Mouse (Mus musculus) adrenal gland, postnatal 10 days (tissue): ENCODE data around the gene Fes. TPM values are rescaled to one million over a fixed set of nuclear protein-coding genes. Genes with fewer than 3 reads are reported as not detected.

ENCODE experiments used
- DNase-seq: peaks from one replicate; pipeline ENCODE4 v3.0.0; 2021; ENCODE audit warnings: mixed read lengths
- total RNA-seq, 2 experiments: library from RNA; stranded (reverse); gene quantifications; 2 replicates each; pipeline ENCODE4 v1.2.3; 2021

Gene Fes
- total RNA-seq, 2 experiments from 2014 or later = 13.2 to 17.1 TPM

DNA sequence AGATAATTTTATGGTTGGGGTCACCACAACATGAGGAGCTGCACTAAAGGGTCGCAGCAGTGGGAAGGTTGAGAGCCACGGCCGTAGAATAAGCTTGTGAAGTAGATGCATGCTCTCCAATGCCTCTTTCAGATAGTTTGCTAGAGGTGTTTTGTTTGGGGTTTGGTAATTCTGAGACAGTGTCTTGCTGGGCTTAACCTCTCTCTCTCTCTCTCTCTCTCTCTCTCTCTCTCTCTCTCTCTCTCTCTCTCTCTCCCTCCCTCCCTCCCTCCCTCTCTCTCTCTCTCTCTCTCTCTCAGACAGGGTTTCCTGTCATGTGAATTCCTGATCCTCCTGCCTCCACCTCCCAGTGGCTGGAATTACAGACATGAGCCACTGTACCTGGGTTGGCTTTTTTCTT lies 13.0 kb downstream of the Fes start:
- no peak for DNase-seq

DNA sequence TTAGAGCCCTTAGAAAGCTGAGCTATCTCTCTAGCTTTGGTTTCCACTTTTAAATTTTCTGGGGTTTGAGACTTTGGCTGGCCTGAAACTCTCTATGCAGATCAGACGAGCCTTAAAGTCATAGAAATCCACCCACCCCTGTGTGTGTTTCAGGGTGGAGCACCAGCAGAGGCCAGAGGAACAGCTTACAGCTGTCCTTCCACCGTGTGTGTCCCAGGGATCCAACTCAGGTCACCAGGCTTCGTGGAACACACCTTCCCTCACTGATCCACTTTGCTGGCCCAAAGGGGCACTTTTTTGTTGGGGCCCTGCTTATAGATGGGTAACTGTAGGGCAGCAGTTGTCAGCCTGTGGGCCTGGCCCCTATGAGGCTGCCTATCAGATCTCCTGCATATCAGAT lies 13.5 kb downstream of the Fes start:
- no peak for DNase-seq

DNA sequence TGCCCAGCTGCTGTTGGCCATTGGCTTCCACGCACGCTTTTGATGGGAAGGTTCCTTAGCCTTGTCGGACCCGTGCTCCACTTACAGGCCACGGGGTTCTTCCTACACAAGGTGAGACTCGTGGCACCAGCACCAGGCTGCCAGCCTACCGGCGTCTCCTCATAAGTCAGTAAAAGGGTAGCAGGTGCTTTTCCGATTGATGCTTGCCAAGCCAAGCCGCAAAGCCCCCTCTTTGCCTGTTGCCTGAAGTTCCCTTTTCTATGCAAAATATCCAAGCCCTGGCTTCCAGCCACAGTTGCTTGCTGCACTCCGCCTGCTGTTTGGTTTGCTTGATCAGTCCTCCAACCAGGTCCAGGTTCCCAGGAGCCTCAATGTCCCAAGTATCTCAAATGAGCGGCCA lies 13.9 kb downstream of the Fes start:
- no peak for DNase-seq

DNA sequence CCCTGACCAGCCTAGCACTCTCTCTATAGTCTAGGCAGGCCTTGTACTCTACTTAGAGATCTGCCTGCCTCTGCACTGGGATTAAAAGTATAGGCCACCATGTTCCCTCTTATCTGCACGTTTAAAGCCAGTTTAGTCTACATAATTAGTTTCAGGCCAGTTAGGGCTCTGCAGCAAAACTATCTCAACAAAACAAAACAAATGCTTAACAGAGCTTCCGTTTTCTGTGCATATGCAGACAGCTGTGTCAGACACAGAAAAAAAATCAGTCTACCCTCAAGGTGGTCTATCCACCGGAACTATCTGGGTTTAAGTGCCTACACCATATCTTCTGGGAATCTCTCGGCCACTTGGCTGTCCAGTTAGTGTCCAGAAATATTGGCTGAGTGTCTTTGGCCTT lies 14.4 kb downstream of the Fes start:
- DNase-seq = no peak

DNA sequence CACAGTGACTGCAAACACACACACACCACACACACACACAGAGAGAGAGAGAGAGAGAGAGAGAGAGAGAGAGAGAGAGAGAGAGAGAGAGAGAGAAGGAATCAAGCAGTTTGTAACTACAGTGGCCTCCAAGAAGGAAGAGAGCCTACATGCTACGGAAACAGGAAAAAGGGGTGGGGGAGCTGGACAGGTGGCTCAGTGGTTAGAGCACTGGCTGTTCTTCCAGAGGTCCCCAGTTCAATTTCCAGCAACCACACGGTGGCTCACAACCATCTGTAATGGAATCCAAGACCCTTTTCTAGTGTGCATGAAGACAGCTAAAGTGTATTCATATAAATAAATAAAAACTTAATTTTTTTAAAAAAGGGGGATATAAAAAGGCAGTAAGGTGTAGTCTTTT lies 15.1 kb downstream of the Fes start:
- no peak for DNase-seq

DNA sequence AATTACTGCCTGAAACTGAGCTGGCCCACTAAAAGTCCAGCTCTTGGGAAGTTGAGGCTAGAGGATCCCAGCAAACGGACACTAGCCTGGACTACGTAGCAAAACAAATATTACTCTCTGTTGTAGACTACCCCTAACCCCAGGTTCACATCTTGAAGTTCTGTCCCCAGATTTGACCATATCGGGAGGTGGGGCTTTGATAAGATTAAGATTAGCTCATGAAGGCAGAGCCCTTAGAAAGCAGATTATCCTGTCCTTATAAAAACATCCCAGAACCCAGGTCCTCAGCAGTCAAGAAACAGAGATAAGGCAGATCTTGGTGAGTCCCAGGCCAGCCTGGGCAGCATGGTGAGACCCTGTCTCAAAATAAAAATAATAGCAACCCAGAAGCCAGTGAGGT lies 15.6 kb downstream of the Fes start:
- DNase-seq = no peak

DNA sequence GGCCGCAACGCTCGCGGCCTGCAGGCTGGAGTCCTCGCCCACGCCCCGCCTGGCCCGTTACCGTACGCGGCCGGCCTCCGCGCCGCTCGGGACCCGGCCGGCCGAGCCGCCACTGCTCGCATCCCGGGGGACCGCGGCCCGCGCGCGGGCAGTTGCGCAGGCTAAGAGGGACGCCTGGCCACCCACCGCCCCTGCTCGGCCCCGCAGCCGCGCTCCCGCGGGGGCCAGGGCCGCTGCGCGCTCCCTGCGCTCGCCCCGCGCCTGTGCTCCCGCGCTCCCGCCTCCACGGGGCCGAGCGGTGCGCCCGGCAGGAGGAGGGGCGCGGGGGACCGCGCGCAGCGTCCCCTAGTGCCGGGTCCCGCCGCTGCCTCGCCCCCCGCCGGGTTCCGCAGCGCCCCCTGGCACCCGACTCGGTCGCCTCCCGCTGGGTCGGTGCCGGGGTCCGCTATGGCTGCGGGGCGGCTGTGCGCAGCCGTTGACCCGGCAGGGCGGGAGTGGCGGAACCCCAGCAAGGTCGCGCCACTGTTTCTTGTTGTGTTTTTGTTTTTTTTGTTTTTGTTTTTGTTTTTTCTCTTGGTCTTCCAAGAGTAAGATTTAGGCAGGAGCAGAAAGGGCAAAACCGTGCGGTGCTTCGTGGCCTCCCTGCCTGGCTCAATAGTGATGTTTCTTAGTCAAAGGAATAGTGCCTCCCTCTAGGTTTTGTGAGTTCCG lies 16.6 kb downstream of the Fes start, which contains the start of gene Man2a2:
Gene Man2a2 (minus strand): TSS at position 335 of the 711 bp plus-strand sequence.
- peak; percentile 92 for DNase-seq

DNA sequence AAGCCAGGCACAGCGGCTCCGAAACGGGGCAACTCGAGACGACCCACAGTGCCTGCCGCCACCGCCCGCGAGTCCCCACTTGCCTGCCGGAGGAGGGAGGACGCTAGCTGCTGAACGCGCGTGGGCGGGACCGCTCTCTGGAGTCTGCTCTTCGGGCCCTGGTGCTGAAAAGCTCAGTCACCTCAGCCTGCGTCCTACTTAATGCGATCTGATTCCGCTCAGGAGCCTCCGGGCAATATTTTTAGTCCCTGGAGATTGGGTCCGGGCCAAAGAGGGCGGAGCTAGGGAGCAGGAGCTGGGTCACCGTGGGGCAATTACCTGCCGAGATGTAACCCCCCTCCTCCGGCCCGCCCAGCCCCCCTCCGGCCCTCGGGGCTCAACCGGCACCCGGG lies 17.1 kb downstream of the Fes start:
- DNase-seq = peak; percentile 87

DNA sequence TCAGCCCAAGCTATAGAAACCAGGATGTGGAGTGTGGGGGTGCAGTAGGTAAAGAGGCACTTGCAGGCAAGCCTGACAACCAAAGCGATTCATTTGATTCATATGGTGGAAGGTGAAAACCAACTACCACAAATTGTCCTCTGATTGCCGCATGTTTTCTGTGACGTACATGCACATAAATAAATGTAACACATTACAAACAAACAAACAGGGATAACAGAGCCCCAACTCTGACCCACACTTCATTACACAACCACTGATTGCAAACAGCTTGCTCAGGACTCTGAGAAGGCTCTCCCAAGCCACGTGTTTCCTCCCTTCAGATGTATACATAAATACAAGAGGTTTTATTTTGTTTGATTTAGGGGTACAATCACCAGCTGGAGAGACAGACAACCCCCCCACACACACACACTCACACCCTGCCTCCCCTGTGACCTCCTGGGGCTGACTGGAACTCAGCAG lies 17.7 kb downstream of the Fes start:
- no peak for DNase-seq

DNA sequence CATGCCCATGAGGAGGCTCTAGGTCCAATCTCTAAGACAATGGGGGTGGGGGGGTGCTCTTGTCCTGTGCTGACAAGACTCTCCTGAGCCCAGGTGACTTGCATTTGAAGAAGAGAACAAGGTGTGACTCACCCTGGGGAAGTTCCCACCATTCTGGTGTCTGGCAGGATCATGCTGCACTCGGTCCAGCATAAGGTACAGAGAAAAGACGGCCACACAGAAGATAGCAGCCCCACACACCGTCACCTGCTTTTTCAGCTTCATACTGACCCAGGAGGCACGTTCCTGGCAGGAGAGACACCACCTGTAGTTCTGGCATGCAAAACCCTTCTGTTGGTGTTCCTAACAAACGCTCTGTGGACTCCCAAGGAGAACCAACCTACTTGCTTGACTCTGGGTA lies 18.3 kb downstream of the Fes start:
- no peak for DNase-seq

DNA sequence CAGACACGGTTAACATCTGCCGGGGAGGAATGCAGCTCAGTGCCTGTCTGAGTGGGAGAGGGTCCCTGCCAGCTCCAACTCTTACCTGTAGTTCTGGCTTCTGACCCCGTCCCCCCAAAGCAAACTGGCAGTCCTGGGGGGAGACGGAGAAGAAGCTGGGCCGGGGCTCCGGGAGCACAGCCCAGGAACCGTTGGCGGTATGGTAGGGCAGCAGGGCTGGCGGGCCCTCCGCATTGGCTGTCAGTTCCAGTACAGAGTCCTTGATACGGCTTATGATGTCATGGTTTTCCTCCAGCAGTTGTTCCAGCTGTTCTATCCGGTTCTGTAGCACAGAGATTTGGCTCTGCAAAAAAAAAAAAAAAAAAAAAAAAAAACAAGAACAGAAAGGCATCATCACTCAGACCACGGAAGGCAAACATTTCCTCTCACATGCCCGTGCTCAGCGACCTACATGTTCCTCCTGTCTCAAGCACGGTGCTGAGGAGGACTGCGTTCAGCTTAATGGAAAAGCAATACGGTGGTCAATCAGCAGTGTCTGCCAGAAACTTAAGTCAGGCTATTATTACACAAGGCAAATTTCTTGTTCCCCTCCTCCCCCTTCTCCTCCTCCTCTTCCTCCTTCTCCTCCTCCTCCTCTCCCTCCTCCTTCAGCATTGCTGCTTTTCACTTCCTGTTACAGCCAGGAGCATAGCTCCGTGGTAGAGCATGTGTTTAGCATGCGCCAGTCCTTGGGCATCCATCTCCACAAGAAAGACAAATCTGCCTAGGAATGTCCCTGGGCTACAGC lies 18.9 kb downstream of the Fes start:
- DNase-seq = peak; percentile 46

DNA sequence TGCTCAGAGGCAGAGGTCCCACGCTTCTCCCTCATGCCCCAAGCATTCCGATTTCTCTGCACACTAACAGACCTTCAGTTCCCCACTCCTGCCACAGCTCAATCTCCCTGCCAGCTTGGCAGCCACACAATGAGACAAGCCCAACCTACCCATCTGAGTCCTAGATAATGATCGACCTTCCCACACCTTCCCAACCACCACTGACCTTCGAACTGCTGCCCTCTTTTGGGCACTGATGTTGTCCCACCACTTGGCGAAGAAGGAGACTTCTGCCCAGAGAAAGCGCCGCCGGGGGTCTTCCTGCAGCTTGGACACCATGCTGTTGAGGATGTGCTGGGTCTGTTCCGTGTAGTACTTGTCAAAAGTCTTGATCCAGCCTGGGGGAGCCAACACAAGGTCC lies 19.7 kb downstream of the Fes start:
- no peak for DNase-seq

DNA sequence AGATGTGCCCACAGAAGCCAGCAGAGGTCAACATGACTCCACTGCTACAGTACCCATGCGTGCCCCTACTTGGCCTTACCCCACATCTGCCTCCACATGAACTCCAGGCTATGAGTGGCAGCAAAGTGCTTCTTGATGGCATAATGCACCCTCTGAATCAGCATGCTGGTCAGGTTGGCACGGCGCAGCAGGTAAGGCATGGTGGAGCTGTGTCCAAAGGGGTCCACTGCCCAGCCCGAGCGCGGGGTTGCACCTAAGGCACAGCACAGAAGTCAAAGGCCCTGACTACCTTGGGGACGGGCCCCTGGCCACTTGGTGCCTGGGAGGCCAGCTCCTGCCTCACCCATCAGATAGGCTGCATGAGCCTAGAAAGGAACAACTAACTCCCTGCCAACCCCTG lies 20.5 kb downstream of the Fes start:
- no peak for DNase-seq

DNA sequence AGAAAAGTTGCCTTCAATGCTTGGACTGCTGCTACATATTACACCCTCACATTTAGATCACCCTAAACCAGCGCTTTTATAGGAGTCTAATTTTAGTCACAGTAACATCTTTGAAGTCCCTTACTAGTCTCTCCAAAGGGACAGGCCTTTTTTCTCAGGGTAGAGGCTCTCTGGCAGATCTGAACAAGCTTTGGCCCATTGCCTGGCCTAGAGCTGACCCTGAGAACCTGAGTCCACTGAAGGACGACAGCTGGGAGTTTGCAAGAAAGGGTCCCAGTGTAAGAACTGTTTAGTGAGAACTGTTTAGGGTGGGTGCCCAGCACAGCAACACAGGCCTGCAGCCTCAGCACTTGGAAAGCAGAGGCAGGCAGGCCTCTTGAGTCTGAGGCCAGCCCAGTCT lies 22.0 kb downstream of the Fes start:
- peak; percentile 82 for DNase-seq

DNA sequence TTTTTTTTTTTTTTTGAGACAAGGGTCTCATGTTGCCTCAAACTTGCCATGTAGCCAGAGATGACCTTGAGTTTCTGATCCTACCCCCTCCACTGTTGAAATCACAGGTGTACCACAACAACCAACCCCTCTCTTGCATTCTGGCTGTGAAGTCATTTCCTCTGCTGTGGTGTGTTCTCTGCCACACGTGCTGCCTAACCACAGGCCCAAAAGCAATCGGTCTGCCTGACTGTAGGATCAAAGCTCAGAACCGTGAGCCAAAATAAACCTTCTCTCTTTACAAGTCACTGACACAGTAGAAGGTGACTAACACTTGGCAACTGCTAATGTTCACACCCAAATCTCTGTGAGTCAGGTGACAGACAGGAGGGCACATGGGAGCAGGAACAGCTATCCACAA lies 27.3 kb downstream of the Fes start:
- DNase-seq = no peak

DNA sequence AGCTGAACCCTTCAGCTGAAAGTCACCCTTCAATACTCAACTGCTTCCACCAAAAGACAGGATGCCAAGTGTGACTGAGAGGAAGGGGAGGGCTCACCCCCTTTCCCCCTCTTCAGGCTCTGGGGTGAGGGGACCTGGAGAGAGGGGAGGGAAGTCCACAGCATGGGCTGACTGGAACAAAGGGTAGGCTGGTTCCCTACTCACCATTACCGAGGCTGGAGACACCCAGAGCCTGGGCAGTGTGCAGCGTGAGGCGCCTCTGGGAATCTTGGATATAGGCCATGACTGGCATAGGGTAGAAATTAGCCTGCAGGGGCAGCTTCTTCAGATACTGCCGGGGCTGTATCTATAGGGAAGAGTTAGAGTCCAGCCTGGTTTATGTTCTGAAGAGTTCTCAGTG lies 29.7 kb downstream of the Fes start:
- no peak for DNase-seq

DNA sequence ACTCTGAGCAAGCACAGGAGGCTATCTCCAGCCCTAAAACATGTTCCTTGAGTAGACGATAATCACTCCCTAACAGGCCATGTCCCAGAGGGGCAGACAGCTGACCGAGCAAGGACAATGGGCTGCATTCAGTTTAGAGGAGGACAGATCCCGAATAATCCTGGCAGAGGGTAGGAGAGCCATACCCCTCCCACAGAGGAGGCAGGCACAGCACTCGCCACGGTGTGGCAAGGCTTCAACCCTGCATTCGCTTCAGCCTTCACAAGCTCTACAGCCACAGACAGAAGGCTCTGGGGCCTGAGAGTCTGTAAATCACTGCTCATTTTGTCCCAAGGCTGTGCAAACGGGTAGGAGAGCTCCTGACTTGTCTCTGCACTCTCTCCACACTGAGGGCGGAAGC lies 30.6 kb downstream of the Fes start:
- DNase-seq = peak; percentile 54

DNA sequence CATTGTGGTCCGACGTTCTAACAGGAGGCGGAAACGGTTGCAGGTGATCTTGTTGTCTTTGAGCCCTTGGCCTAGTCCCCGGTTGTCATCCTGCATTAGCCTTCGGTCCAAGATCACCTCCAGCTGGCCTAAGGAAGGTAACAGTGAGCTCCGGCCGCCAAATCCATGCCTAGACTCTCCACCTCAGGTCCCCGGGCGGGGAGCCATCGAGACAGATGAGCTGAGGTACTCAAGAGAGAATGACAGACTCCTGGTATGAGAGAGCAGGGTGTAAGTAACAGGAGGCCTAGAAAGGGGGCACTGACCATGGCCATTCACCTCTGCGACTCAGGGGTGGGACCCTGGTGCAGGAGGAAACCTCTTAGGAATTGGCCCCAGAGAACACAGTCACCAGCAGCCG lies 31.4 kb downstream of the Fes start:
- no peak for DNase-seq

DNA sequence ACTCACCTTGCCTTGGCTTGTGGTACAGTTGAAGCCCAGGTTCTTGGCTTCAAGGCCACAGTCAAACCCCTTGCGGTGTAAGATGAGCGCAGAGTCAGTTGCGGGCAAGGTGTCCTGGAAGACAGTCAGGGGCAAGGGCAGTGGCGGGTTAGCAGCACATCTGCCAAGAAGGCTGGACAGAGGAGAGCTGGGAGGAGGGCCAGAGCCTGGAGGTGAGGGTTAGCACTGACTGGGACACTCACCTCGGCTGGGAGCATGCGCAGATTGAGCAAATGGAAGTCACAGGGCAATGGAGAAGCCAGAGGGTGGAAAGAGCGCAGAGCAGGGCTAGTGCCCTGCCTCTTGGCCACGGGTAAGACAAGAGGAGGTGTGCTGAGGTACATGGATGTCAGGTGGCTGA lies 34.8 kb downstream of the Fes start:
- DNase-seq = peak; percentile 40

DNA sequence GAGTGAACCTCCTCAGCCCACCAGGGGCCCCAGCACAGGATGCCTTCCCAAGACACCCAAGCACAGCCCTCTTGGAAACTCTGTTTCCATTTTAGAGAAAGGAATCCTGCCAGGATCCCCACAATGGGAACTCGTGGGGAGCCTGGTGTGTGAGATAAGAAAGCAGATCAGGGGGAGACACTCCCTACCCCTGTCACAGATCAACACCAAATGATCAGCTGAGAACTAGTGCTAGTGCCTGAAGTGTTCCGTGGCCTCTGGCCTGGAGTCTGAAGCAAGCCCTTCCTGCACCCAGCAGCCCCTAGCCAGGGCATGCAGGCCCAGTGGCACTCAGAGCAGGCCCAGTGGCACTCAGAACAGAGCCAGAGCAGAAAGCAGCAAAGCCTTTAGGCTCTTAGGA lies 36.9 kb downstream of the Fes start:
- DNase-seq = no peak

DNA sequence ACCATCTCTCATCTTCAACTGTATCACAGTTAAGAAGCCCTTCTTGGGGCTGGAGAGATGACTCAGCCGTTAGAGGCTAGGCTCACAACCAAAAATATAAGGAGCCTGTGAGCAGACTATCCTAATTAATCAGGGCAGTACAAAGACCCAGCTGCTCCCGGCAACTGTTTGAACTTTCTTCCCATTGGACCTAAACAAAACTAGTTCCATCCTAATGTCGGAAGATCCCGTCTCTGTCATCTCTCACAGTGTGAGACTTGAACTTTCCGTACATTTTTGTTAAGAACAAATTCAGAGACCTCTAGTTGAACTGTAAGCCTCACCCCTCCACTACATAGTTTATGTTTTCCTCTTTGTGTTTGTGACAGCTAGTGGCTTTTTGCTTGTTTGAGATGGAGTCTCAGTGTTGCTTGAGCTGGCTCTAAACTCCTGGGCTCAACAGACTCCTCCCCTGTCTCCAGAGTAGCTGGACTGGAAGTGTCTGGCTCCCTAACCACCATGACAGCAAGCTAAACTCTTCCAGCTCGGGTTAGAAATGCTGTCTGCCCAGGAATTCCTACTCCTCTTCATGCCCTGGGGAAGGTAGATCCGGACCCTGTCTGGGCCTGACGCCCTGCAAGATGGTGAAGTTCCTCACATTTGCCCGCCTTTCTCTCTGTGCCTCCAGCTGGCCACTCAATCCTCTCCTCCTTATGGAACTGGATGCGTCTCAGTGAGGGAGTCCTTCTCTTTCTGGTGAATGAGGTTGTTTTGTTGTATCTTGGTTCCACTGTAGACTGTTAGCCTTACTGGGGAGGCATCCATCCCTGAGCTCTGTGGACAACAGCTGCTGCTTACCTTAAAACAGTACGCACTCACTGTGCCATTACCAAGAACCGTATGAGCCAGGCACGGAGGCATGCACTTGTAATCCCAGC lies 39.8 kb downstream of the Fes start:
- no peak for DNase-seq

DNA sequence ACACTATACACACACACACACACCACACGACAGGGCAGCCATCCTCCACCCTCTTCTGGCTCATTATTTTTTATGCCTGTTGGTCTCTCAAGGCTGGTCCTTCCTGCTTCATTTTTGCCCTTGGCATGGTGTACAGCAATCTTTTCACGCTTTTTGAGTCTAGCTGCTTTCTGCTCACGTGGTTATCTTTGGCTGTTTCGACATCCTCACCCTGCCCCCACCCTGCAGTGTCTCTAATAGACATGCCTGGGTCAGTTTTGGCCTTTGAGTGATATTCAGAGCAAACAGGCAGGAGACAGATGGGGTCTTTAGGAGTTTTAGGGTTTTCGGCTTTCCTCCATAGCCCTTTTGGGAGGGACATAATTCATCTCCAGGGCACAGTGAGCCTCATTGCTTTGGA lies 40.9 kb downstream of the Fes start:
- DNase-seq = no peak

DNA sequence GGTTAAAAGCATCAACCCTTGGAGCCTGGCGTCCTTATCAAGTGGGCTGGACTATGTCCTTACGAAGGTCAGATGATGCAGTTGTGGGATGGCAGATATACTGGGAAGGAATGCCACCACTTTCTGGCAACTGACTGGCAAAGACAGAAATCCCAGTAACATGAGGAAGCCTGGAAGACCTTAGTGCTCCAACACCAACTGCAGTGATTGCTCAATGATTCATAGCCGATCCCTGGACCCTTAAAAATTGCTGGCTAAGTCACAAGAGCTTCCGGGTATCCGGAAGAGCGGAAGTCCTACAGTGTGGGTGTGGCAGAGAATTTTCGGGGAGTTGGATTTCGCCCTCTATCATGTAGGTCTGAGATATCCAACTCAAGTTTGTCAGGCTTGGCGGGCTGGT lies 41.6 kb downstream of the Fes start:
- DNase-seq = no peak
